Mouse (Mus musculus): ENCODE data around the gene Il19. TPM values are rescaled to one million over a fixed set of nuclear protein-coding genes. Genes with fewer than 3 reads are reported as not detected.

Gene Il19
- polyA plus RNA-seq, 1 experiment from 2014 or later, result 0.25 TPM

GRCm38 (mm10) chr1:130893329-130894040, 46.4 kb downstream of the Il19 start:
- H3K4me3 ChIP-seq (ENCODE audit: low read depth, low read length), result no peak overlapping the region
- DNase-seq (ENCODE audit: low spot score), result no peak
- no peak overlapping the region for H3K27ac ChIP-seq (replicated peaks; ENCODE audit: low read depth, low read length)
- no peaks in the 10 kb centered on the region for H3K4me1 ChIP-seq (ENCODE audit: control insufficient read depth, insufficient read depth, low read length)
- H3K27me3 ChIP-seq (replicated peaks; ENCODE audit: control insufficient read depth, insufficient read depth, low read length), result no peaks in the 10 kb centered on the region
- no peaks in the 10 kb centered on the region for H3K9me3 ChIP-seq (ENCODE audit: control insufficient read depth, low read length)
- no peak overlapping the region for H3K4me2 ChIP-seq (ENCODE audit: low read depth, low read length)
- no peak for ATAC-seq (ENCODE audit: low read depth)
- no peak overlapping the region for H3K9ac ChIP-seq (ENCODE audit: low read depth, low read length)
- no peaks in the 10 kb centered on the region for H3K36me3 ChIP-seq (ENCODE audit: control insufficient read depth, insufficient read depth, low read length)
- WGBS, result 62% methylated on average over 9 of the region's 9 CpGs

- Histone ChIP-seq H3K4me2 (ENCODE audit: low read depth, low read length) (no peak overlapping the region), H3K27ac (replicated peaks; ENCODE audit: low read depth, low read length) (no peak overlapping the region), H3K27me3 (replicated peaks; ENCODE audit: control insufficient read depth, insufficient read depth, low read length) (no peaks in the 10 kb centered on the region), H3K9ac (ENCODE audit: low read depth, low read length) (no peak overlapping the region), H3K4me3 (ENCODE audit: low read depth, low read length) (no peak overlapping the region), H3K36me3 (ENCODE audit: control insufficient read depth, insufficient read depth, low read length) (no peaks in the 10 kb centered on the region), H3K9me3 (ENCODE audit: control insufficient read depth, low read length) (no peaks in the 10 kb centered on the region), H3K4me1 (ENCODE audit: control insufficient read depth, insufficient read depth, low read length) (no peaks in the 10 kb centered on the region)
- DNase-seq (ENCODE audit: low spot score), result no peak
- WGBS, result 69% methylated on average over 1 of the region's 1 CpGs
- no peak for ATAC-seq (ENCODE audit: low read depth)
Observed at GRCm38 (mm10) chr1:130892446-130892845, 47.5 kb downstream of the Il19 start.

DNA sequence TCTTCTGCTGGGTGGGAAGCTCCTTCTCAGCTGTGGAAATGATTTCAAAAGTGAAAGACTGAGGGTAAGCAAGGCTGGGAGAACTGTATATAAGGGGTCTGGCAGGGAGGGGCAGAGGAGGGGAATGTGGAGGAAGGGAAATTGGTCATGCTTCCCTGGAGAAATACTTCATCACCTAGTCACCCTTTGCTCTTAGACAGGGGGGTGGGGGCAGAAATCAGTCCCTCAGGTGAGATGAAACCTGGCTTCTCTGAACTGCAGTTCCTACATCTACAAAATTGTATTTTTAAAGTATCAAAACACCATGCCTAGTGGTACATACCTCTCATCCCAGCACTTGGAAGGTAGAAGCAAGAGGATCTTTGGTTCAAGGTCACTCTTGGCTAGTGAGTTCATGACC, 52.6 kb downstream of the Il19 start, which contains the start of gene Il24:
Gene Il24 (minus strand): TSS at position 101 of the 400 bp plus-strand sequence.
- no peak for ATAC-seq (ENCODE audit: low read depth)
- DNase-seq (ENCODE audit: low spot score), result no peak

GRCm38 (mm10) chr1:130883146-130883545, 56.8 kb downstream of the Il19 start:
- no peak overlapping the region for H3K27ac ChIP-seq (replicated peaks; ENCODE audit: low read depth, low read length)
- WGBS, result 84% methylated on average over 4 of the region's 4 CpGs
- H3K27me3 ChIP-seq (replicated peaks; ENCODE audit: control insufficient read depth, insufficient read depth, low read length), result peaks cover 16% of the 10 kb centered on the region
- H3K4me2 ChIP-seq (ENCODE audit: low read depth, low read length), result no peak overlapping the region
- DNase-seq (ENCODE audit: low spot score) (no peak), ATAC-seq (ENCODE audit: low read depth) (no peak)
- H3K36me3 ChIP-seq (ENCODE audit: control insufficient read depth, insufficient read depth, low read length), result no peaks in the 10 kb centered on the region
- H3K9me3 ChIP-seq (ENCODE audit: control insufficient read depth, low read length), result no peaks in the 10 kb centered on the region
- no peak overlapping the region for H3K9ac ChIP-seq (ENCODE audit: low read depth, low read length)
- H3K4me1 ChIP-seq (ENCODE audit: control insufficient read depth, insufficient read depth, low read length), result no peaks in the 10 kb centered on the region
- H3K4me3 ChIP-seq (ENCODE audit: low read depth, low read length), result no peak overlapping the region

More for the DNA sequence above, 52.6 kb downstream of the Il19 start, which contains the start of gene Il24:
- H3K27me3 ChIP-seq (replicated peaks; ENCODE audit: control insufficient read depth, insufficient read depth, low read length), result no peaks in the 10 kb centered on the region
- H3K4me1 ChIP-seq (ENCODE audit: control insufficient read depth, insufficient read depth, low read length), result no peaks in the 10 kb centered on the region
- no peak within 1 kb of the TSS for H3K4me2 ChIP-seq (ENCODE audit: low read depth, low read length)
- no peaks in the 10 kb centered on the region for H3K36me3 ChIP-seq (ENCODE audit: control insufficient read depth, insufficient read depth, low read length)
- no peak within 1 kb of the TSS for H3K9ac ChIP-seq (ENCODE audit: low read depth, low read length)
- H3K9me3 ChIP-seq (ENCODE audit: control insufficient read depth, low read length), result no peaks in the 10 kb centered on the region
- no peak within 1 kb of the TSS for H3K27ac ChIP-seq (replicated peaks; ENCODE audit: low read depth, low read length)
- H3K4me3 ChIP-seq (ENCODE audit: low read depth, low read length), result no peak within 1 kb of the TSS

Other genes with a start within 250 kb of the Il19 start
- gene Gm29427, start 224.3 kb downstream of the Il19 start, polyA plus RNA-seq (2014; fragmentation: Nextera tagmentation; extraction: Ambion mirVana), result not detected in 2 replicates
- 5.8 and 6.9 TPM in 2 replicates for gene Yod1, start 222.8 kb downstream of the Il19 start, polyA plus RNA-seq (2014; fragmentation: Nextera tagmentation; extraction: Ambion mirVana)
- 8.0 and 9.6 TPM in 2 replicates for gene Pfkfb2, start 210.9 kb downstream of the Il19 start, polyA plus RNA-seq (2014; fragmentation: Nextera tagmentation; extraction: Ambion mirVana)
- gene AA986860, start 208.1 kb downstream of the Il19 start, polyA plus RNA-seq (2014; fragmentation: Nextera tagmentation; extraction: Ambion mirVana), result 4.3 and 4.5 TPM in 2 replicates
- gene Fcamr, start 139.2 kb downstream of the Il19 start, polyA plus RNA-seq (2014; fragmentation: Nextera tagmentation; extraction: Ambion mirVana), result 0.13 and 0.22 TPM in 2 replicates
- not detected in 2 replicates for gene Pigr, start 113.4 kb downstream of the Il19 start, polyA plus RNA-seq (2014; fragmentation: Nextera tagmentation; extraction: Ambion mirVana)
- gene Fcmr, start 74.4 kb downstream of the Il19 start, polyA plus RNA-seq (2014; fragmentation: Nextera tagmentation; extraction: Ambion mirVana), result not detected in 2 replicates
- not detected in 2 replicates for gene Il24, start 52.7 kb downstream of the Il19 start, polyA plus RNA-seq (2014; fragmentation: Nextera tagmentation; extraction: Ambion mirVana)
- not detected in 2 replicates for gene Il20, start 28.7 kb downstream of the Il19 start, polyA plus RNA-seq (2014; fragmentation: Nextera tagmentation; extraction: Ambion mirVana)
- gene Il10, start 79.7 kb upstream of the Il19 start, polyA plus RNA-seq (2014; fragmentation: Nextera tagmentation; extraction: Ambion mirVana), result not detected in 2 replicates
- gene Mapkapk2, start 157.7 kb upstream of the Il19 start, polyA plus RNA-seq (2014; fragmentation: Nextera tagmentation; extraction: Ambion mirVana), result 47.8 and 48.0 TPM in 2 replicates
- 3.1 and 4.3 TPM in 2 replicates for gene Dyrk3, start 198.2 kb upstream of the Il19 start, polyA plus RNA-seq (2014; fragmentation: Nextera tagmentation; extraction: Ambion mirVana)
- gene Eif2d, start 213.1 kb upstream of the Il19 start, polyA plus RNA-seq (2014; fragmentation: Nextera tagmentation; extraction: Ambion mirVana), result 53.5 and 59.4 TPM in 2 replicates

Measured in embryonic facial prominence, embryonic 14.5 days (tissue).